Mouse (Mus musculus): ENCODE data around the gene Srp14. TPM values are rescaled to one million over a fixed set of nuclear protein-coding genes. Genes with fewer than 3 reads are reported as not detected.

Gene Srp14
- total and polyA plus RNA-seq, 2 experiments from 2014 or later = 181 to 352 TPM

- 88% methylated on average over 3 of the region's 3 CpGs for WGBS
- Histone ChIP-seq H3K27me3 (ENCODE audit: insufficient read depth, low read length) (no peaks in the 10 kb centered on the region), H3K9ac (replicated peaks; ENCODE audit: low read length, poor library complexity, severe bottlenecking) (no peak overlapping the region), H3K4me1 (ENCODE audit: insufficient read depth, low read length) (no peaks in the 10 kb centered on the region), H3K27ac (ENCODE audit: low read depth, low read length) (no peak overlapping the region), H3K4me3 (ENCODE audit: low read depth, low read length) (no peak overlapping the region), H3K9me3 (ENCODE audit: low read length) (no peaks in the 10 kb centered on the region), H3K36me3 (ENCODE audit: insufficient read depth, low read length) (peaks cover 42% of the 10 kb centered on the region), H3K4me2 (ENCODE audit: low read depth, low read length, poor library complexity, severe bottlenecking) (no peak overlapping the region)
- ATAC-seq (ENCODE audit: low FRiP score) (no peak), DNase-seq (ENCODE audit: low spot score) (no peak)
- TF ChIP-seq CTCF (IDR thresholded peaks at IDR 0.05) = no peak
These were observed 15.1 kb downstream of the Srp14 start for GRCm38 (mm10) chr2:118464450-118464849.

- 87% methylated on average over 5 of the region's 5 CpGs for WGBS
- Histone ChIP-seq H3K27me3 (ENCODE audit: insufficient read depth, low read length) (no peaks in the 10 kb centered on the region), H3K36me3 (ENCODE audit: insufficient read depth, low read length) (peaks cover 37% of the 10 kb centered on the region), H3K4me3 (ENCODE audit: low read depth, low read length) (no peak overlapping the region), H3K9ac (replicated peaks; ENCODE audit: low read length, poor library complexity, severe bottlenecking) (no peak overlapping the region), H3K4me2 (ENCODE audit: low read depth, low read length, poor library complexity, severe bottlenecking) (no peak overlapping the region), H3K27ac (ENCODE audit: low read depth, low read length) (no peak overlapping the region), H3K9me3 (ENCODE audit: low read length) (no peaks in the 10 kb centered on the region), H3K4me1 (ENCODE audit: insufficient read depth, low read length) (no peaks in the 10 kb centered on the region)
- DNase-seq (ENCODE audit: low spot score) = no peak
- no peak for ATAC-seq (ENCODE audit: low FRiP score)
- no peak for TF ChIP-seq CTCF (IDR thresholded peaks at IDR 0.05)
These were observed 16.0 kb downstream of the Srp14 start for GRCm38 (mm10) chr2:118463480-118463879.

- H3K9me3 ChIP-seq (ENCODE audit: low read length) = no peaks in the 10 kb centered on the region
- no peak overlapping the region for H3K27ac ChIP-seq (ENCODE audit: low read depth, low read length)
- peaks cover 38% of the 10 kb centered on the region for H3K36me3 ChIP-seq (ENCODE audit: insufficient read depth, low read length)
- no peaks in the 10 kb centered on the region for H3K4me1 ChIP-seq (ENCODE audit: insufficient read depth, low read length)
- ATAC-seq (ENCODE audit: low FRiP score) (no peak), DNase-seq (ENCODE audit: low spot score) (no peak)
- 76% methylated on average over 16 of the region's 16 CpGs for WGBS
- no peak overlapping the region for H3K4me2 ChIP-seq (ENCODE audit: low read depth, low read length, poor library complexity, severe bottlenecking)
- no peak overlapping the region for H3K9ac ChIP-seq (replicated peaks; ENCODE audit: low read length, poor library complexity, severe bottlenecking)
- H3K4me3 ChIP-seq (ENCODE audit: low read depth, low read length) = no peak overlapping the region
- no peaks in the 10 kb centered on the region for H3K27me3 ChIP-seq (ENCODE audit: insufficient read depth, low read length)
- TF ChIP-seq CTCF (IDR thresholded peaks at IDR 0.05) = no peak
These were observed 17.9 kb downstream of the Srp14 start for GRCm38 (mm10) chr2:118461480-118462165.

- Histone ChIP-seq H3K27me3 (ENCODE audit: insufficient read depth, low read length) (no peaks in the 10 kb centered on the region), H3K4me2 (ENCODE audit: low read depth, low read length, poor library complexity, severe bottlenecking) (no peak overlapping the region), H3K9me3 (ENCODE audit: low read length) (no peaks in the 10 kb centered on the region), H3K4me3 (ENCODE audit: low read depth, low read length) (no peak overlapping the region), H3K27ac (ENCODE audit: low read depth, low read length) (peak overlapping the region; percentile 68), H3K36me3 (ENCODE audit: insufficient read depth, low read length) (peaks cover 32% of the 10 kb centered on the region), H3K9ac (replicated peaks; ENCODE audit: low read length, poor library complexity, severe bottlenecking) (0 out of 2 replicates have a peak overlapping the region, but pooled peaks have one; percentile 13), H3K4me1 (ENCODE audit: insufficient read depth, low read length) (no peaks in the 10 kb centered on the region)
- TF ChIP-seq CTCF (IDR thresholded peaks at IDR 0.05) = no peak
- WGBS = 50% methylated on average over 13 of the region's 13 CpGs
- ATAC-seq (ENCODE audit: low FRiP score) (peak; percentile 76), DNase-seq (ENCODE audit: low spot score) (peak; percentile 77)
These were observed 21.8 kb downstream of the Srp14 start for GRCm38 (mm10) chr2:118457463-118458261.

GRCm38 (mm10) chr2:118457029-118457428 lies 22.5 kb downstream of the Srp14 start:
- no peak for TF ChIP-seq CTCF (IDR thresholded peaks at IDR 0.05)
- H3K9me3 ChIP-seq (ENCODE audit: low read length) = no peaks in the 10 kb centered on the region
- H3K9ac ChIP-seq (replicated peaks; ENCODE audit: low read length, poor library complexity, severe bottlenecking) = no peak overlapping the region
- H3K4me3 ChIP-seq (ENCODE audit: low read depth, low read length) = no peak overlapping the region
- H3K27ac ChIP-seq (ENCODE audit: low read depth, low read length) = no peak overlapping the region
- DNase-seq (ENCODE audit: low spot score) (no peak), ATAC-seq (ENCODE audit: low FRiP score) (no peak)
- H3K4me2 ChIP-seq (ENCODE audit: low read depth, low read length, poor library complexity, severe bottlenecking) = no peak overlapping the region
- no peaks in the 10 kb centered on the region for H3K27me3 ChIP-seq (ENCODE audit: insufficient read depth, low read length)
- 76% methylated on average over 3 of the region's 3 CpGs for WGBS
- H3K4me1 ChIP-seq (ENCODE audit: insufficient read depth, low read length) = no peaks in the 10 kb centered on the region
- peaks cover 27% of the 10 kb centered on the region for H3K36me3 ChIP-seq (ENCODE audit: insufficient read depth, low read length)

- no peak for TF ChIP-seq CTCF (IDR thresholded peaks at IDR 0.05)
- Histone ChIP-seq H3K9ac (replicated peaks; ENCODE audit: low read length, poor library complexity, severe bottlenecking) (no peak overlapping the region), H3K4me2 (ENCODE audit: low read depth, low read length, poor library complexity, severe bottlenecking) (no peak overlapping the region), H3K4me3 (ENCODE audit: low read depth, low read length) (no peak overlapping the region), H3K27ac (ENCODE audit: low read depth, low read length) (no peak overlapping the region), H3K4me1 (ENCODE audit: insufficient read depth, low read length) (no peaks in the 10 kb centered on the region), H3K27me3 (ENCODE audit: insufficient read depth, low read length) (no peaks in the 10 kb centered on the region), H3K36me3 (ENCODE audit: insufficient read depth, low read length) (peaks cover 22% of the 10 kb centered on the region), H3K9me3 (ENCODE audit: low read length) (no peaks in the 10 kb centered on the region)
- ATAC-seq (ENCODE audit: low FRiP score) (no peak), DNase-seq (ENCODE audit: low spot score) (no peak)
- 91% methylated on average over 6 of the region's 6 CpGs for WGBS
These were observed 28.5 kb downstream of the Srp14 start for GRCm38 (mm10) chr2:118451056-118451455.

Data from midbrain, postnatal 0 days (tissue).